Mouse (Mus musculus) forebrain, embryonic 16.5 days (tissue): ENCODE data around the gene Camkk1. TPM values are rescaled to one million over a fixed set of nuclear protein-coding genes. Genes with fewer than 3 reads are reported as not detected.

Experiments
- ATAC-seq: fragments of 200-750 bp; cut with Nextera tagmentation; 2 replicates; pipeline ENCODE4 v1.8.0; 2017; ENCODE audit warnings: mild to moderate bottlenecking, moderate library complexity
- H3K27ac ChIP-seq: fragments of 300-500 bp; sonication (generic); 2 replicates; pipeline ENCODE4 v1.5.1; 2014; ENCODE audit warnings: low read length, control low read depth
- H3K27me3 ChIP-seq: fragments of 300-500 bp; sonication (generic); replicated peaks from 2 replicates; pipeline ENCODE4 v1.6.1; 2014; ENCODE audit warnings: low read length; ENCODE audit not compliant: control insufficient read depth, insufficient read depth
- H3K36me3 ChIP-seq: fragments of 300-500 bp; sonication (generic); 2 replicates; pipeline ENCODE4 v1.6.1; 2014; ENCODE audit not compliant: control insufficient read depth, insufficient read depth
- H3K4me1 ChIP-seq: fragments of 300-500 bp; sonication (generic); replicated peaks from 2 replicates; pipeline ENCODE4 v1.6.1; 2014; ENCODE audit warnings: low read length; ENCODE audit not compliant: control insufficient read depth, insufficient read depth
- H3K4me2 ChIP-seq: fragments of 300-500 bp; sonication (generic); 2 replicates; pipeline ENCODE4 v1.6.1; 2014; ENCODE audit warnings: mild to moderate bottlenecking, low read length, control low read depth
- H3K4me3 ChIP-seq: fragments of 300-500 bp; sonication (generic); replicated peaks from 2 replicates; pipeline ENCODE4 v1.5.1; 2014; ENCODE audit warnings: mild to moderate bottlenecking, low read length, control low read depth
- H3K9ac ChIP-seq: fragments of 300-500 bp; sonication (generic); replicated peaks from 2 replicates; pipeline ENCODE4 v1.6.1; 2014; ENCODE audit warnings: low read depth, low read length, control low read depth
- H3K9me3 ChIP-seq: fragments of 300-500 bp; sonication (generic); 2 replicates; pipeline ENCODE4 v1.6.1; 2016; ENCODE audit warnings: low read length; ENCODE audit not compliant: control insufficient read depth
- WGBS: fragments of 180-500 bp; shearing (Covaris S2); extraction: QIAGEN DNeasy Blood & Tissue Kit; methylation state at CpG from one replicate; pipeline ENCODE4 v1.1.7; 2014; 5-methylcytosine and 5-hydroxymethylcytosine counted together
- polyA plus RNA-seq: library from polyadenylated mRNA; unstranded; fragments of >200 nt; fragmentation: Nextera tagmentation; extraction: Ambion mirVana; gene quantifications from 2 replicates; pipeline ENCODE4 v1.2.1, GENCODE M21; 2015

Camkk1 gene
- polyA plus RNA-seq, 1 experiment from 2014 or later: 27.7 TPM

- H3K27me3 ChIP-seq: no peaks in the 10 kb centered on the region
- H3K9ac ChIP-seq: no peak overlapping the region
- ATAC-seq: no peak
- no peaks in the 10 kb centered on the region for H3K9me3 ChIP-seq
- no peak overlapping the region for H3K27ac ChIP-seq
- H3K4me3 ChIP-seq: no peak overlapping the region
- H3K4me1 ChIP-seq: no peaks in the 10 kb centered on the region
- H3K36me3 ChIP-seq: no peaks in the 10 kb centered on the region
- H3K4me2 ChIP-seq: no peak overlapping the region
- WGBS: 68% methylated on average over 9 of the region's 9 CpGs
Observed at GRCm38 (mm10) chr11:72991961-72992360, 26.8 kb upstream of the Camkk1 start.

DNA sequence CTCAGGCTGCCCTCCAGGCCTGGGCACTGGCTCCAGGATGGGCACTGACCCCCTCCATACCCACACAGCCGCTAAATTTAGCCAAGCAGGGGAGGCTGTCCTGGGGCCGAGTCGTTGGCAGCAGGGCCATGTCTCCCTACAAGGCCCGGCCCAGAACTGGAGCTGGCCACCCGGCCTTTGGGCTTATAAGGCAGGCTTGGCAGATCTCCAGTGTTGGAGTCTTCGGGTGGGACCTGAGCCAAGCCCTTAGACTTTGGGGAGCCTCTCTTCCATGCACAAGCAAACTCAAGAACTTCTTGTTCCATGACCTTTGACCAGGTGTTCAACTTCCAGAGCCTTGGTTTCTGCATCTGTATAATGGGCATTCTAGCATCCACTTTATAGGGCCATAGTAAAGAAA lies 22.5 kb upstream of the Camkk1 start:
- Histone ChIP-seq H3K36me3 (no peaks in the 10 kb centered on the region), H3K4me3 (no peak overlapping the region), H3K27me3 (no peaks in the 10 kb centered on the region), H3K27ac (no peak overlapping the region), H3K9me3 (no peaks in the 10 kb centered on the region), H3K4me1 (no peaks in the 10 kb centered on the region), H3K9ac (no peak overlapping the region), H3K4me2 (no peak overlapping the region)
- WGBS: 89% methylated on average over 6 of the region's 6 CpGs
- ATAC-seq: no peak

DNA sequence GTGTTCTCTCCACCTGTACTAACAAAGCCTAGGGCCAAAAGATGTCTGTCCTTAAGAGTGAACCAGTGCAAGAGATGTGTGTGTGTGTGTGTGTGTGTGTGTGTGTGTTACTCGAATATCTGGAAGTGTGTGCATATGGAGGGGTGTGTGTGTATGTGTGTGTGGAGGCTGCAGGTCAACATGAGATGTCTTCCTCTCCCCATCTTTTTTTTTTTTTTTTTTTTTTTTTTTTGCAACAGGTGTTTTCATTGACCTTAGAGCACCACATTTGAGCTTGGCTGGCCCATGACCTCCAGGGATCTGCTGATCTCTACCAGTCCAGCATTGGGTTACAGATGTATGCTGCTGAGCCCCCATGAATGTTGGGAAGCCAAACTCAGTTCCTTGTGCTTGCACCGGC lies 22.0 kb upstream of the Camkk1 start:
- WGBS: 81% methylated on average over 2 of the region's 2 CpGs
- H3K4me3 ChIP-seq: no peak overlapping the region
- H3K4me2 ChIP-seq: no peak overlapping the region
- H3K27ac ChIP-seq: no peak overlapping the region
- ATAC-seq: no peak
- no peaks in the 10 kb centered on the region for H3K9me3 ChIP-seq
- no peaks in the 10 kb centered on the region for H3K27me3 ChIP-seq
- no peaks in the 10 kb centered on the region for H3K4me1 ChIP-seq
- H3K9ac ChIP-seq: no peak overlapping the region
- H3K36me3 ChIP-seq: no peaks in the 10 kb centered on the region

GRCm38 (mm10) chr11:72997529-72998326 lies 21.1 kb upstream of the Camkk1 start:
- H3K4me1 ChIP-seq: no peaks in the 10 kb centered on the region
- ATAC-seq: no peak
- no peak overlapping the region for H3K9ac ChIP-seq
- H3K36me3 ChIP-seq: no peaks in the 10 kb centered on the region
- WGBS: 77% methylated on average over 13 of the region's 13 CpGs
- H3K27ac ChIP-seq: no peak overlapping the region
- H3K27me3 ChIP-seq: no peaks in the 10 kb centered on the region
- no peak overlapping the region for H3K4me2 ChIP-seq
- no peak overlapping the region for H3K4me3 ChIP-seq
- no peaks in the 10 kb centered on the region for H3K9me3 ChIP-seq

DNA sequence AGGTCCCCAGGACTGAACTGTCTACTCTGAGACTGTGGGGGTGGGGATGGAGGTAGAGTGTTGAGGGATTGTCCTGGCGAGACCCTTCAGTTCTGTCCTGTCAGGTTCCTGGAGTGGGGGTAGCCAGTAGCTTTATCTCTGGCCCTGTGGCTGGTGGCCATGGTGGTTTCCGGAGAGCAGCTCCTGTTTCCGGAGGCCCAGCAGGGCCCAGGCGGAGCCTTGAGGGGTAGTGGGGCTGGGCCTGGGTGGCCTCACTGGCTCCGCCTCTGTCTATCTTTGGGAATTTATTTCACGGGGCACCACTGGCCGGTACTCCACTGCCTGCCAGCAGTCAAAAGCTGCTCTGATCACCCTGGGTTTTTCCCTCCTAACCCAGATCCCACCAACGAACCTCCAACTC lies 20.0 kb upstream of the Camkk1 start, which contains the start of gene P2rx1:
Gene P2rx1 (plus strand): TSS at position 333 of the 400 bp plus-strand sequence.
- no peak within 1 kb of the TSS for H3K4me2 ChIP-seq
- 58% methylated on average over 8 of the region's 8 CpGs for WGBS
- no peaks in the 10 kb centered on the region for H3K4me1 ChIP-seq
- no peak within 1 kb of the TSS for H3K4me3 ChIP-seq
- no peak within 1 kb of the TSS for H3K9ac ChIP-seq
- H3K9me3 ChIP-seq: no peaks in the 10 kb centered on the region
- H3K27ac ChIP-seq: no peak within 1 kb of the TSS
- no peaks in the 10 kb centered on the region for H3K27me3 ChIP-seq
- ATAC-seq: no peak
- H3K36me3 ChIP-seq: no peaks in the 10 kb centered on the region

GRCm38 (mm10) chr11:73001029-73001428 lies 17.8 kb upstream of the Camkk1 start:
- H3K27me3 ChIP-seq: no peaks in the 10 kb centered on the region
- WGBS: 9% methylated on average over 6 of the region's 6 CpGs
- H3K4me3 ChIP-seq: no peak overlapping the region
- no peak overlapping the region for H3K27ac ChIP-seq
- no peaks in the 10 kb centered on the region for H3K36me3 ChIP-seq
- H3K4me1 ChIP-seq: no peaks in the 10 kb centered on the region
- ATAC-seq: no peak
- H3K9me3 ChIP-seq: no peaks in the 10 kb centered on the region
- H3K9ac ChIP-seq: no peak overlapping the region
- H3K4me2 ChIP-seq: no peak overlapping the region

DNA sequence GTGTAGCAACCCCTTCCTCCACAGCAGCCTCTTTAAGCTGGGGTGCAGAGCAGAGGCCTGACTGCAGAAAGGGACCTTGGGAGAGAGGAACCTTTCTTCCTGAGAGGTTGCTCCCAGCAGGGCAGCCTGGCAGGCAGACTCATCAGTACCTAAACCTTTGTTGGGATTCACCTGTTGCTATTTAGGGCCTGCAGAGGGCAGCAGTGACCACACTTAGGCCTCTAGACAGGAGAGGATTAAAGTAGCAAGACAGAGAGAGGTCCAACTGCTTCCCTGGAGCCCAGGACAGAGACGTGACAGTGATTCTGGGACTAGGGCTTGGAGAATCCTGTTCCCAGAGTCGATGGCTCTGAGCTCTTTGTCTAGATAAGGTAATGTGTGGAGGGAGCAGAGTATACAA lies 12.4 kb upstream of the Camkk1 start:
- peak; percentile 33; the same call in 1 of the 2 replicates for ATAC-seq
- no peak overlapping the region for H3K9ac ChIP-seq
- H3K4me2 ChIP-seq: no peak overlapping the region
- H3K9me3 ChIP-seq: no peaks in the 10 kb centered on the region
- no peaks in the 10 kb centered on the region for H3K27me3 ChIP-seq
- no peak overlapping the region for H3K27ac ChIP-seq
- no peaks in the 10 kb centered on the region for H3K4me1 ChIP-seq
- WGBS: 3% methylated on average over 2 of the region's 2 CpGs
- H3K36me3 ChIP-seq: no peaks in the 10 kb centered on the region
- H3K4me3 ChIP-seq: no peak overlapping the region

GRCm38 (mm10) chr11:73007113-73007512 lies 11.7 kb upstream of the Camkk1 start:
- no peak for ATAC-seq
- no peak overlapping the region for H3K9ac ChIP-seq

GRCm38 (mm10) chr11:73007698-73008481 lies 10.9 kb upstream of the Camkk1 start:
- ATAC-seq: no peak
- H3K4me2 ChIP-seq: no peak overlapping the region

More at GRCm38 (mm10) chr11:73007113-73007512, 11.7 kb upstream of the Camkk1 start:
- Histone ChIP-seq H3K4me1 (no peaks in the 10 kb centered on the region), H3K4me2 (no peak overlapping the region), H3K27me3 (no peaks in the 10 kb centered on the region), H3K9me3 (no peaks in the 10 kb centered on the region), H3K36me3 (no peaks in the 10 kb centered on the region), H3K27ac (no peak overlapping the region), H3K4me3 (no peak overlapping the region)
- WGBS: 24% methylated on average over 3 of the region's 3 CpGs

More at GRCm38 (mm10) chr11:73007698-73008481, 10.9 kb upstream of the Camkk1 start:
- H3K27ac ChIP-seq: no peak overlapping the region
- H3K9ac ChIP-seq: no peak overlapping the region
- 64% methylated on average over 11 of the region's 11 CpGs for WGBS
- H3K4me1 ChIP-seq: no peaks in the 10 kb centered on the region
- H3K27me3 ChIP-seq: no peaks in the 10 kb centered on the region
- no peaks in the 10 kb centered on the region for H3K36me3 ChIP-seq
- H3K4me3 ChIP-seq: no peak overlapping the region
- no peaks in the 10 kb centered on the region for H3K9me3 ChIP-seq
